Mouse (Mus musculus): ENCODE results near the gene Lmtk2.

Gene Lmtk2

GRCm38 (mm10) chr5:144173648-144174047, 73.4 kb downstream of the Lmtk2 start:
- no peak for DNase-seq (ENCODE audit: low spot score in 2 of 2)

- no peak for DNase-seq (ENCODE audit: low spot score in 2 of 2)
Measured at GRCm38 (mm10) chr5:144178216-144178615, 78.0 kb downstream of the Lmtk2 start.

GRCm38 (mm10) chr5:144181249-144181648, 81.0 kb downstream of the Lmtk2 start:
- no peak for DNase-seq (ENCODE audit: low spot score in 2 of 2)

GRCm38 (mm10) chr5:144182542-144183247, 82.5 kb downstream of the Lmtk2 start:
- no peak for DNase-seq (ENCODE audit: low spot score in 2 of 2)

GRCm38 (mm10) chr5:144183248-144183559, 83.0 kb downstream of the Lmtk2 start:
- DNase-seq (ENCODE audit: low spot score in 2 of 2), result no peak

GRCm38 (mm10) chr5:144183647-144184335, 83.6 kb downstream of the Lmtk2 start:
- DNase-seq (ENCODE audit: low spot score in 2 of 2), result no peak

- DNase-seq (ENCODE audit: low spot score in 2 of 2), result no peak
Measured at GRCm38 (mm10) chr5:144184350-144185045, 84.3 kb downstream of the Lmtk2 start.

GRCm38 (mm10) chr5:144188422-144188821, 88.2 kb downstream of the Lmtk2 start:
- no peak for DNase-seq (ENCODE audit: low spot score in 2 of 2)

GRCm38 (mm10) chr5:144189327-144189726, 89.1 kb downstream of the Lmtk2 start:
- DNase-seq (ENCODE audit: low spot score in 2 of 2), result no peak

GRCm38 (mm10) chr5:144189950-144190583, 89.8 kb downstream of the Lmtk2 start, which contains the start of gene Bhlha15:
Gene Bhlha15, plus strand, starts transcription at chr5:144190286.
- no peak for DNase-seq (ENCODE audit: low spot score in 2 of 2)

- DNase-seq (ENCODE audit: low spot score in 2 of 2), result no peak
Measured at GRCm38 (mm10) chr5:144191026-144191425, 90.8 kb downstream of the Lmtk2 start.

GRCm38 (mm10) chr5:144192673-144193072, 92.4 kb downstream of the Lmtk2 start:
- no peak for DNase-seq (ENCODE audit: low spot score in 2 of 2)

- DNase-seq (ENCODE audit: low spot score in 2 of 2), result no peak
Measured at GRCm38 (mm10) chr5:144194416-144194815, 94.2 kb downstream of the Lmtk2 start.

GRCm38 (mm10) chr5:144195567-144195966, 95.3 kb downstream of the Lmtk2 start:
- no peak for DNase-seq (ENCODE audit: low spot score in 2 of 2)

- DNase-seq (ENCODE audit: low spot score in 2 of 2), result no peak
Measured at GRCm38 (mm10) chr5:144200616-144201015, 100.4 kb downstream of the Lmtk2 start.

- no peak for DNase-seq (ENCODE audit: low spot score in 2 of 2)
Measured at GRCm38 (mm10) chr5:144202430-144202829, 102.2 kb downstream of the Lmtk2 start.

- no peak for DNase-seq (ENCODE audit: low spot score in 2 of 2)
Measured at GRCm38 (mm10) chr5:144203398-144203959, 103.2 kb downstream of the Lmtk2 start.

- no peak for DNase-seq (ENCODE audit: low spot score in 2 of 2)
Measured at GRCm38 (mm10) chr5:144204303-144204702, 104.1 kb downstream of the Lmtk2 start.

GRCm38 (mm10) chr5:144204911-144205310, 104.7 kb downstream of the Lmtk2 start:
- DNase-seq (ENCODE audit: low spot score in 2 of 2), result no peak

GRCm38 (mm10) chr5:144206069-144206468, 105.8 kb downstream of the Lmtk2 start:
- no peak for DNase-seq (ENCODE audit: low spot score in 2 of 2)

- peak; percentile 29 to 38 for DNase-seq (ENCODE audit: low spot score in 2 of 2)
Measured at GRCm38 (mm10) chr5:144207478-144207877, 107.2 kb downstream of the Lmtk2 start.

GRCm38 (mm10) chr5:144214453-144214852, 114.2 kb downstream of the Lmtk2 start:
- peak in 1 of 2 experiments; percentile 13 for DNase-seq (ENCODE audit: low spot score in 2 of 2)

Measured in heart, adult 9 months (tissue).